Mouse (Mus musculus) layer of hippocampus, adult 11-12 months (tissue): Measurements from ENCODE around the gene Serpina1f.
"Not testable (repeated sequence)": the region's sequence is repeated elsewhere in the genome, so short reads cannot be mapped to it uniquely, and the experiment has no call there.

ENCODE experiments used
- DNase-seq: peaks from one replicate; pipeline ENCODE4 v3.0.0; 2022; ENCODE audit warnings: low spot score

Gene Serpina1f

GRCm38 (mm10) chr12:103662053-103662452, 33.3 kb downstream of the Serpina1f start:
- DNase-seq, result not testable (repeated sequence)

GRCm38 (mm10) chr12:103660076-103660475, 35.3 kb downstream of the Serpina1f start:
- DNase-seq, result no peak

- DNase-seq, result no peak
Measured at GRCm38 (mm10) chr12:103659171-103659570, 36.2 kb downstream of the Serpina1f start.

GRCm38 (mm10) chr12:103657991-103658390, 37.3 kb downstream of the Serpina1f start:
- no peak for DNase-seq

- DNase-seq, result no peak
Measured at GRCm38 (mm10) chr12:103656848-103657626, 38.3 kb downstream of the Serpina1f start, which contains the start of gene Serpina6. TSS of gene Serpina6 (minus strand) at chr12:103657212.

GRCm38 (mm10) chr12:103655123-103656044, 39.9 kb downstream of the Serpina1f start:
- DNase-seq, result no peak

GRCm38 (mm10) chr12:103653836-103654235, 41.5 kb downstream of the Serpina1f start:
- DNase-seq, result no peak

- DNase-seq, result no peak
Measured at GRCm38 (mm10) chr12:103646314-103646713, 49.0 kb downstream of the Serpina1f start.

GRCm38 (mm10) chr12:103644601-103645000, 50.7 kb downstream of the Serpina1f start:
- no peak for DNase-seq

- DNase-seq, result no peak
Measured at GRCm38 (mm10) chr12:103643818-103644217, 51.5 kb downstream of the Serpina1f start.

- DNase-seq, result peak; percentile 86
Measured at GRCm38 (mm10) chr12:103643336-103643735, 52.0 kb downstream of the Serpina1f start.
